Mouse (Mus musculus) embryonic facial prominence, embryonic 11.5 days (tissue): Measurements from ENCODE around the gene Olfr193. TPM values are rescaled to one million over a fixed set of nuclear protein-coding genes. Genes with fewer than 3 reads are reported as not detected.
"Not testable (repeated sequence)": the region's sequence is repeated elsewhere in the genome, so short reads cannot be mapped to it uniquely, and the experiment has no call there.

Experiments used
- ATAC-seq: fragments of 200-750 bp; cut with Nextera tagmentation; replicated peaks from 2 replicates; pipeline ENCODE4 v1.8.0; 2017; ENCODE audit warnings: low read depth; ENCODE audit not compliant: insufficient number of reproducible peaks, low FRiP score, low TSS enrichment
- DNase-seq: peaks from one replicate; pipeline ENCODE4 v3.0.0-alpha.2; 2015; ENCODE audit warnings: low spot score
- H3K27ac ChIP-seq: fragments of 300-500 bp; sonication (generic); replicated peaks from 2 replicates; pipeline ENCODE4 v1.5.1; 2014; ENCODE audit warnings: mild to moderate bottlenecking, low read depth, low read length, control low read depth
- H3K27me3 ChIP-seq: fragments of 300-500 bp; sonication (generic); 2 replicates; pipeline ENCODE4 v1.6.1; 2014; ENCODE audit warnings: mild to moderate bottlenecking, low read length, moderate library complexity, mixed read lengths; ENCODE audit not compliant: control insufficient read depth, insufficient read depth
- H3K36me3 ChIP-seq: fragments of 300-500 bp; sonication (generic); replicated peaks from 2 replicates; pipeline ENCODE4 v1.6.1; 2014; ENCODE audit warnings: low read depth, mild to moderate bottlenecking, low read length, moderate library complexity, mixed read lengths; ENCODE audit not compliant: control insufficient read depth, insufficient read depth
- H3K4me1 ChIP-seq: fragments of 300-500 bp; sonication (generic); 2 replicates; pipeline ENCODE4 v1.6.1; 2014; ENCODE audit warnings: low read length, mixed read lengths; ENCODE audit not compliant: control insufficient read depth, insufficient read depth
- H3K4me2 ChIP-seq: fragments of 300-500 bp; sonication (generic); 2 replicates; pipeline ENCODE4 v1.6.1; 2014; ENCODE audit warnings: low read depth, mild to moderate bottlenecking, control low read depth, low read length, moderate library complexity
- H3K4me3 ChIP-seq: fragments of 300-500 bp; sonication (generic); 2 replicates; pipeline ENCODE4 v1.5.1; 2014; ENCODE audit warnings: low read depth, low read length, control low read depth
- H3K9ac ChIP-seq: fragments of 300-500 bp; sonication (generic); replicated peaks from 2 replicates; pipeline ENCODE4 v1.6.1; 2014; ENCODE audit warnings: mild to moderate bottlenecking, control low read depth, low read length
- H3K9me3 ChIP-seq: fragments of 300-500 bp; sonication (generic); replicated peaks from 2 replicates; pipeline ENCODE4 v1.6.1; 2016; ENCODE audit warnings: mild to moderate bottlenecking, low read length, inconsistent platforms, mixed read lengths; ENCODE audit not compliant: control insufficient read depth
- WGBS: fragments of 180-500 bp; shearing (Covaris S2); extraction: QIAGEN DNeasy Blood & Tissue Kit; methylation state at CpG from one replicate; pipeline ENCODE4 v1.1.7; 2014; 5-methylcytosine and 5-hydroxymethylcytosine counted together
- polyA plus RNA-seq: library from polyadenylated mRNA; unstranded; fragments of >200 nt; fragmentation: Nextera tagmentation; extraction: Ambion mirVana; gene quantifications from 2 replicates; pipeline ENCODE4 v1.2.1, GENCODE M21; 2014

The Olfr193 gene
- not detected in 2 replicates for polyA plus RNA-seq

GRCm38 (mm10) chr16:59111781-59112180 lies at the start of gene Olfr193:
TSS of gene Olfr193 (minus strand) at chr16:59111881.
- Histone ChIP-seq H3K9me3 (no peaks in the 10 kb centered on the region), H3K27ac (no peak within 1 kb of the TSS), H3K27me3 (no peaks in the 10 kb centered on the region), H3K36me3 (no peaks in the 10 kb centered on the region), H3K4me3 (no peak within 1 kb of the TSS), H3K4me2 (no peak within 1 kb of the TSS), H3K9ac (no peak within 1 kb of the TSS), H3K4me1 (no peaks in the 10 kb centered on the region)
- no peak for ATAC-seq
- DNase-seq: no peak
- WGBS: 77% methylated on average over 1 of the region's 1 CpGs

- no peaks in the 10 kb centered on the region for H3K27me3 ChIP-seq
- no peak overlapping the region for H3K27ac ChIP-seq
- DNase-seq: no peak
- 83% methylated on average over 2 of the region's 2 CpGs for WGBS
- no peak overlapping the region for H3K4me3 ChIP-seq
- no peaks in the 10 kb centered on the region for H3K4me1 ChIP-seq
- ATAC-seq: no peak
- no peaks in the 10 kb centered on the region for H3K9me3 ChIP-seq
- no peaks in the 10 kb centered on the region for H3K36me3 ChIP-seq
- no peak overlapping the region for H3K9ac ChIP-seq
- no peak overlapping the region for H3K4me2 ChIP-seq
Measured at GRCm38 (mm10) chr16:59151996-59152395, 40.3 kb upstream of the Olfr193 start.

GRCm38 (mm10) chr16:59146746-59147145 lies 35.1 kb upstream of the Olfr193 start, which contains the start of gene Olfr195:
TSS of gene Olfr195 (plus strand) at chr16:59147046.
- no peak within 1 kb of the TSS for H3K27ac ChIP-seq
- H3K9me3 ChIP-seq: no peaks in the 10 kb centered on the region

GRCm38 (mm10) chr16:59141105-59141504 lies 29.4 kb upstream of the Olfr193 start:
- Histone ChIP-seq H3K9ac (no peak overlapping the region), H3K9me3 (no peaks in the 10 kb centered on the region), H3K27me3 (no peaks in the 10 kb centered on the region), H3K36me3 (no peaks in the 10 kb centered on the region), H3K4me1 (no peaks in the 10 kb centered on the region), H3K4me2 (no peak overlapping the region), H3K27ac (no peak overlapping the region), H3K4me3 (no peak overlapping the region)
- DNase-seq: no peak
- no peak for ATAC-seq

More at GRCm38 (mm10) chr16:59146746-59147145, 35.1 kb upstream of the Olfr193 start, which contains the start of gene Olfr195:
- Histone ChIP-seq H3K4me3 (no peak within 1 kb of the TSS), H3K36me3 (no peaks in the 10 kb centered on the region), H3K9ac (no peak within 1 kb of the TSS), H3K4me1 (no peaks in the 10 kb centered on the region), H3K27me3 (no peaks in the 10 kb centered on the region), H3K4me2 (no peak within 1 kb of the TSS)
- no peak for DNase-seq
- 86% methylated on average over 1 of the region's 1 CpGs for WGBS
- ATAC-seq: no peak

GRCm38 (mm10) chr16:59130740-59131139 lies 19.1 kb upstream of the Olfr193 start:
- Histone ChIP-seq H3K4me1 (no peaks in the 10 kb centered on the region), H3K36me3 (no peaks in the 10 kb centered on the region), H3K4me3 (no peak overlapping the region), H3K9ac (no peak overlapping the region), H3K27ac (no peak overlapping the region), H3K9me3 (no peaks in the 10 kb centered on the region), H3K27me3 (no peaks in the 10 kb centered on the region), H3K4me2 (no peak overlapping the region)
- ATAC-seq: no peak
- 78% methylated on average over 1 of the region's 1 CpGs for WGBS
- no peak for DNase-seq

GRCm38 (mm10) chr16:59120969-59121368 lies 9.3 kb upstream of the Olfr193 start, which contains the start of gene Olfr194:
TSS of gene Olfr194 (minus strand) at chr16:59121069.
- Histone ChIP-seq H3K27ac (no peak within 1 kb of the TSS), H3K9me3 (no peaks in the 10 kb centered on the region), H3K36me3 (no peaks in the 10 kb centered on the region), H3K9ac (no peak within 1 kb of the TSS), H3K4me1 (no peaks in the 10 kb centered on the region), H3K27me3 (no peaks in the 10 kb centered on the region), H3K4me2 (no peak within 1 kb of the TSS), H3K4me3 (no peak within 1 kb of the TSS)
- ATAC-seq: no peak
- DNase-seq: no peak

- WGBS: 71% methylated on average over 5 of the region's 5 CpGs
Measured at GRCm38 (mm10) chr16:59108522-59108921, 3.2 kb downstream of the Olfr193 start.

GRCm38 (mm10) chr16:59105312-59105711 lies 6.4 kb downstream of the Olfr193 start:
- no peak overlapping the region for H3K4me3 ChIP-seq
- no peaks in the 10 kb centered on the region for H3K4me1 ChIP-seq
- H3K27me3 ChIP-seq: no peaks in the 10 kb centered on the region
- WGBS: 82% methylated on average over 2 of the region's 2 CpGs
- no peaks in the 10 kb centered on the region for H3K36me3 ChIP-seq
- no peak for ATAC-seq
- DNase-seq: no peak
- no peak overlapping the region for H3K27ac ChIP-seq
- no peak overlapping the region for H3K4me2 ChIP-seq
- H3K9ac ChIP-seq: no peak overlapping the region
- H3K9me3 ChIP-seq: no peaks in the 10 kb centered on the region

More at GRCm38 (mm10) chr16:59108522-59108921, 3.2 kb downstream of the Olfr193 start:
- not testable (repeated sequence) for H3K9me3 ChIP-seq, H3K9ac ChIP-seq, H3K27ac ChIP-seq, ATAC-seq, DNase-seq, H3K27me3 ChIP-seq, H3K4me2 ChIP-seq, H3K4me1 ChIP-seq, H3K4me3 ChIP-seq, H3K36me3 ChIP-seq
